Mouse (Mus musculus) C2C12 (cell line): Measurements from ENCODE around the gene Kdm6b.

Experiments used
- CTCF ChIP-seq: IDR thresholded peaks from one replicate; pipeline ENCODE4 v1.5.1; 2011; ENCODE audit not compliant: control insufficient read depth, insufficient read depth, insufficient read length
- MAX ChIP-seq: IDR thresholded peaks from one replicate; pipeline ENCODE4 v1.6.1; 2011; ENCODE audit warnings: mild to moderate bottlenecking, control low read depth
- MYOD1 ChIP-seq: IDR thresholded peaks from one replicate; pipeline ENCODE4 v1.6.1; 2011; ENCODE audit warnings: low read depth; ENCODE audit not compliant: control insufficient read depth, insufficient read length
- MYOG ChIP-seq: IDR thresholded peaks from one replicate; pipeline ENCODE4 v1.6.1; 2011; ENCODE audit not compliant: control insufficient read depth, insufficient read length; ENCODE audit errors: extremely low read depth
- USF1 ChIP-seq: IDR thresholded peaks from one replicate; pipeline ENCODE4 v1.6.1; 2011; ENCODE audit warnings: low read depth, mild to moderate bottlenecking, control low read depth, moderate library complexity

GRCm38 (mm10) chr11:69418481-69419442 is 5.3 kb upstream of the Kdm6b start:
- TF ChIP-seq USF1 (no peak), MAX (peak; percentile 92), CTCF (no peak), MYOG (no peak), MYOD1 (no peak)
